Mouse (Mus musculus) bone marrow, adult 2 months (tissue): ENCODE data around the gene Rnf145. TPM values are rescaled to one million over a fixed set of nuclear protein-coding genes. Genes with fewer than 3 reads are reported as not detected.

Experiments
- H3K27ac ChIP-seq: fragments of 200-500 bp; 2 replicates; pipeline ENCODE4 v1.5.1; 2012; ENCODE audit warnings: low read depth, mild to moderate bottlenecking, control low read depth, inconsistent platforms, low read length; ENCODE audit not compliant: control insufficient read depth, poor library complexity, insufficient read depth
- H3K4me1 ChIP-seq: fragments of 200-500 bp; 2 replicates; pipeline ENCODE4 v1.6.1; 2011; ENCODE audit warnings: low read length; ENCODE audit not compliant: control insufficient read depth, insufficient read depth
- H3K4me3 ChIP-seq: fragments of 200-500 bp; replicated peaks from 2 replicates; pipeline ENCODE3; 2011; ENCODE audit warnings: mild to moderate bottlenecking, low read depth, low read length, control low read depth; ENCODE audit not compliant: control insufficient read depth
- CTCF ChIP-seq: fragments of 200-500 bp; IDR thresholded peaks from 2 replicates; pipeline ENCODE4 v1.5.1; 2011; ENCODE audit warnings: low read length, control low read depth; ENCODE audit not compliant: control insufficient read depth, insufficient read depth
- POLR2A ChIP-seq: fragments of 200-500 bp; IDR thresholded peaks from 2 replicates; pipeline ENCODE4 v1.6.1; 2011; ENCODE audit warnings: low read depth, mild to moderate bottlenecking, control low read depth, low read length, borderline replicate concordance; ENCODE audit not compliant: control insufficient read depth
- WGBS: fragments of 180-500 bp; shearing (Covaris S2); methylation state at CpG from one replicate; pipeline ENCODE4 v1.1.7; 2018; 5-methylcytosine and 5-hydroxymethylcytosine counted together
- polyA plus RNA-seq: library from polyadenylated mRNA; stranded (reverse); fragments of >200 nt; gene quantifications from 2 replicates; pipeline ENCODE4 v1.2.4, GENCODE M21; 2011; ENCODE audit warnings: low replicate concordance; ENCODE audit not compliant: missing spikeins, insufficient read depth, insufficient read length

The Rnf145 gene
- polyA plus RNA-seq, 1 experiment, result 35.4 TPM

DNA sequence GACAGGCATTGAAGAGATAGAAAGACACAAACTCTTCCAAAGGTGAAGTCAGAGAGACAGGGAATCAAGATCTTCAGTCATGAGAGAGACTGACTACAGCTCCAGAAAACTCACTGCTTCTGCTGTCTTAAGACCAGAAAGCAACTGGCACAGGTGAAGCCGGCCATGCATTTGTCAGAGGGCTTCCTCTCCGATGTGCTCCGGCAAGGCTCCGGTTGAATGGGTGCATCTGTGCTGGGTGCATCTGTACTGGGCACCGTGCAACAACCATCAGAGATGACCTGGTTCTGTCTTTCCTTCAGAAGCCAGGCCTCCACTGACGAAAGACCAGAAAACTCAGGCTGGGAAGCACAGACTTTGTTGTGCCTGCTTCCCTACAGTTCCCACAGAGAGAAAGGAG, 38.5 kb upstream of the Rnf145 start:
- Histone ChIP-seq H3K4me3 (no peak overlapping the region), H3K4me1 (peaks cover under 1% of the 10 kb centered on the region; the same call in 1 of the 2 replicates), H3K27ac (peak overlapping the region; percentile 67)
- TF ChIP-seq POLR2A, result no peak
- TF ChIP-seq CTCF, result no peak
- 80% methylated on average over 6 of the region's 6 CpGs for WGBS

DNA sequence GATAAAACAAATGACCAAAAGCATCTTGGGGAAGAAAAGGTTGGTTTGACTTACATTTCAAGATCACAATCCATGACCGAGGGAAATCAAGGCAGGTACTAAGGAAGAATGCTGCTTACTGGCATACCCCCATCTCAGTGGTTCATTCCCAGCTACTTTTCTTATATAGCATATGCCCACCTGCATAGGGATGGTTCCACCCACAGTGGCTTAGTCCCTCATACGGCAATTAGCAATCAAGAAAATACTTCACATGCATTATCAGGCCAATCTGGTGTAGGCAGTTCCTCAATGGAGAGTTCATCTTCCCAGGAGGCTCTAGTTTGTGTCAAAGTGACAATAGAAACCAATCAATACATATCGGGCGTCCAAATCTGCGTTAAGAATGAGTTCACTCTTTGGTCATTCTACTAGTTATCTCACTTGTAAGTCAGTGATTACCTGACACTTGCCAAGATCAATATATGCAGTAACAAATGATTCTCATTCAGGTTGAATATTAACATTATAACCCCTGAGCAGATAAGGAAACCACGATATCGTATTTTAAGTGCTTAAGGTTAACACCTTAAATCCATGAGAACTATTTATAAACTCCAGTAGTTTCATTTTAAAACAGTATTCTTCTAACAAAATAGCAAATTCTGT, 33.6 kb upstream of the Rnf145 start:
- H3K4me3 ChIP-seq, result no peak overlapping the region
- H3K4me1 ChIP-seq, result no peaks in the 10 kb centered on the region; the same call in 1 of the 2 replicates
- no peak overlapping the region for H3K27ac ChIP-seq
- TF ChIP-seq POLR2A (no peak), CTCF (no peak)
- WGBS, result 86% methylated on average over 7 of the region's 7 CpGs

DNA sequence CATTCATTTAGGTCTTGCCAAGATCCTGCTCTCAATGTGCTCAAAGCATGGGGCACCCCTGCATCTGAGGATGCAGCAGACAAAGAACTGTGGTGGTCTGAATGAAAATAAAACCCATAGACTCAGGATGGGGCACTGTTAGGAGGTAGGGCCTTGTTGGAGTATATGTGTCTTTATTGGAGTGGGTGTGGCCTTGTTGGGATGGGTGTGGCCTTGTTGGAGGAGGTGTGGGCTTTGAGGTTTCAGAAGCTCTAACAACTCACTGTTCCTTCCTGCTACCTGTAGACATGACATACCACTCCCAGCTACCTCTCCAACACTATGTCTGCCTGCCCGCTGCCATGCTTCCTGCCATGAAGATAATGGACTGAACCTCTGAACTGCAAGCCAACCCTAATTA, 29.6 kb upstream of the Rnf145 start:
- peaks cover 2% of the 10 kb centered on the region; the same call in 1 of the 2 replicates for H3K4me1 ChIP-seq
- no peak overlapping the region for H3K27ac ChIP-seq
- 97% methylated on average over 1 of the region's 1 CpGs for WGBS
- no peak overlapping the region for H3K4me3 ChIP-seq
- TF ChIP-seq CTCF, result no peak
- no peak for TF ChIP-seq POLR2A

DNA sequence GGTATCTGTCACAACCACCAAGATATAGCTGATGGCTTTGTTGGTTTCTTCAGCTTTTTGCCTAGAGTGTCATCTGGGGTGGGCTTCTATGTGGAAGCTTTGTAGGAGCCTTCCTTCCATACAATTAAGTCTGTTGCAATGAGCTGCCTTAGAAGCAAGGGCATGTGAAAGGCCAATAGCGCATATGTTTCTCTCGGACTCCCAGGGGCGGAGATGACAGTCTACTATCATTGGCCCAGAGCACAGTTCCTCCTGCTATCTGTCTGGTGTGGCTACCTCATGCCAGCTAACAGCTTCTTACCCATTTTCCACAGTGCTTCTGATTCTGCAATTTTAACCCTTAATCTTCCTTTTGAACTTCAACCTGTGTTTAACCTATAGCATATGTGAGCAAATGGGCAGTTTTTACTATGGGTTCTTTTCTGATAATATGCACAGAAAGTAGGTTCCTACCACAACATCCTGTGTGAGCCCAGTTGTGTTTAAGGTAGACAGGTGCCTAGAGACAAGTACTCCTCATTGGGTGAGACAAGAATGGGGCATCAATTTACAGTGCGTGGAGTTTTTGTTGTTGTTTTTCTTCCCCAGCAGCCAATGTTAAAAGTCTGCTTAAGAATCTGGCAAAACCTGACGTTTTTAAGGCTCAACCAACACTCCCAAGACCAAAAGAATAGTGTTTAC, 24.0 kb upstream of the Rnf145 start:
- Histone ChIP-seq H3K27ac (no peak overlapping the region), H3K4me3 (no peak overlapping the region), H3K4me1 (peaks cover 11% of the 10 kb centered on the region; the same call in 1 of the 2 replicates)
- whole genome bisulfite sequencing, result 65% methylated on average over 5 of the region's 5 CpGs
- TF ChIP-seq CTCF, result no peak
- TF ChIP-seq POLR2A, result no peak

DNA sequence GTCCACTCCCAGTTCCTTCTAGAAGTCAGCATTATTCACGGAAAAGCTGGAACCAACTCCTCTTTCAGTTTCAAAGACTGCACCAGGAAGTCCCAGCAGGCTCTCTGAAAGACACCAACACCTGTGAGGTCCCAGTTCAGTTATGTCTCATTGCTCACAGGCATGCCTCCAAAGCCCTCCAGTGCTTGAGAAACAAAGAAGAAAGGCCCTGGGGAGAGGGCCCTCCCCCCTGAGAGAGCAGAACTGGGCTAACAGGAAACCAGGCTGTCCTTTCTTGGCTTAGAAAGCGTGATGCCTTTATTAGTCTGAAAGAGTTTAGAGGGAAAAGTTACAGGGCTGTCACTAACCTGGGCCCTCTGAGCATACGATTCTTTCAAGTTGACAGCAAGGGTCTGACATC, 22.5 kb upstream of the Rnf145 start:
- Histone ChIP-seq H3K4me1 (peaks cover 11% of the 10 kb centered on the region; the same call in 1 of the 2 replicates), H3K4me3 (no peak overlapping the region), H3K27ac (peak overlapping the region; percentile 45)
- WGBS, result 26% methylated on average over 3 of the region's 3 CpGs
- TF ChIP-seq CTCF (no peak), POLR2A (no peak)

DNA sequence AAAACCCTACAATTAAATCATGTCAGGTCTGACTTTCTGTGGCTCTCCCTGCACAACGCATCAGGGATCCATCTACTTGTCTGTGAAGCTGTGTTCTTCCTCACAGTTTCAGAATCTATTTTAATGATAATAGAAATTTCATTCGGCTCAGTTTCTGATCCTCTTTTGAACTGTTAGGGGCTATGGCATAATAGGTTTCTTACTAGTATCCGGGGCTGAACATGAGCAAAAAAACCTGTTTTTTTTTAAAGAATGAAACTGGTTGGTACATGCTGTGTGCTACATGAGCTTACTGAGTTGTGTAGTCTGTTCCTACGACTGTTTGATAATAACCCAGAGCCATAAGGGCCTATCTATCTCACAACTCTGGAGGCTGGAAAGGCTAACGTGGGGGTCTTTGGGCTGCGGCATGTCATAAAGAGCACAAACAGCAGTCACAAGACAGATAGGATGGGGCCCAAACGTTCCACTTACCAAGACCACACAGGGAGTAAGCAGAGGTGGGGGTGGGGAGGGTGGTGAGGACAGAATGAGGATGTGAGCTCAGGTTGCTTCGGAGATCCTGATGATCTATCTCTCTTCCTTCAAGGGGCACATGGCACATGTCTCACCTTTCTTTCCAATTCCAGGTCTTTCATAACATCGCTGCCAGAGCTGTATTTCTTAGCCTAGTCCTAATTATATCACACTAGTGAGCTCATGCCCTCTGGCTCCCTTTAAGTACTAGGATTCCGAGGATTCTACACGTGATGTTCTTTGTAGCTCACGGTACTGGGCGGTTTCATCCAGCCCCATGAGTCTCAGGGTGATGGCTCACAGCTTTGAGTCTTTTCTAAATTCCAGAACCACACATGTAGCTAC, 20.1 kb upstream of the Rnf145 start:
- WGBS, result 77% methylated on average over 13 of the region's 13 CpGs
- peak overlapping the region; percentile 79 for H3K27ac ChIP-seq
- no peak overlapping the region for H3K4me3 ChIP-seq
- TF ChIP-seq CTCF, result no peak
- no peak for TF ChIP-seq POLR2A
- H3K4me1 ChIP-seq, result peaks cover 11% of the 10 kb centered on the region; the same call in 1 of the 2 replicates

DNA sequence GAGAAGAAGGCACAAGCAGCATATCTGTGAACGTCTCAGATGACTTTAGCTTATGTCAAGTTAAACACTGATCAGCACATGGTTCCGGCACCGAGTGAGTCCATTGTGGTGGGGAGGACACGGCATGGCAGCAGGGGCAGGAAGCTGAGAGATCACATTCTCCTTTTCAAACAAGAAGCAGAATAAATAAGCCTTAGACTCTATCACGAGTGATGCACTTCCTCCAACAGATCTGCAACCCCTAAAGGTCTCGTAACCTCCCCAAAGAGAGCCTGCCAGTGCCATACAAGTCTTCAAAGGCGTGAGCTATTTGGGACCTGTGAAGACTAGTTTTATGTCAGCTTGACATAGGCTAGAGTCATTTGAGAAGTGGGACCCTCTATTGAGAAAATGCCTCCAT, 17.8 kb upstream of the Rnf145 start:
- Histone ChIP-seq H3K4me3 (no peak overlapping the region), H3K27ac (no peak overlapping the region), H3K4me1 (peaks cover 9% of the 10 kb centered on the region; the same call in 1 of the 2 replicates)
- 76% methylated on average over 7 of the region's 7 CpGs for WGBS
- TF ChIP-seq POLR2A (no peak), CTCF (no peak)

DNA sequence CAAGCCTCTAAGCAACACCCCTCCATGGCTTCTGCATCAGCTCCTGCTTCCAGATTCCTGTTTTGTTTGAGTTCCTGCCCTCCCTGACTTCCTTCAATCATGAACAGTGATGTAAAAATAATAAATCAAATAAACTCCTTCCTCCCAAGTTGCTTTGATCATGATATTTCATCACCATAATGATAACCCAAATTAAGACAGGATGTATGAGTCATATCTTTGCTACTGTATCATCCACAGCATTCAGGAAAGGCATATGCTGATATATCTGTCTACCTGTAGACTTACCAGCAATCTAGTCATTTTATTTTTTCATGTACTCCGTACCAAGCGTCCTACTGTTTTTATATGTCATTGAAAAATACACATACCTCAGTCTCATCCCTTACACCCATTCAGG, 17.3 kb upstream of the Rnf145 start:
- TF ChIP-seq POLR2A, result no peak
- TF ChIP-seq CTCF, result no peak
- no peak overlapping the region for H3K4me3 ChIP-seq
- H3K4me1 ChIP-seq, result peaks cover 9% of the 10 kb centered on the region; the same call in 1 of the 2 replicates
- no peak overlapping the region for H3K27ac ChIP-seq
- WGBS, result 94% methylated on average over 2 of the region's 2 CpGs

DNA sequence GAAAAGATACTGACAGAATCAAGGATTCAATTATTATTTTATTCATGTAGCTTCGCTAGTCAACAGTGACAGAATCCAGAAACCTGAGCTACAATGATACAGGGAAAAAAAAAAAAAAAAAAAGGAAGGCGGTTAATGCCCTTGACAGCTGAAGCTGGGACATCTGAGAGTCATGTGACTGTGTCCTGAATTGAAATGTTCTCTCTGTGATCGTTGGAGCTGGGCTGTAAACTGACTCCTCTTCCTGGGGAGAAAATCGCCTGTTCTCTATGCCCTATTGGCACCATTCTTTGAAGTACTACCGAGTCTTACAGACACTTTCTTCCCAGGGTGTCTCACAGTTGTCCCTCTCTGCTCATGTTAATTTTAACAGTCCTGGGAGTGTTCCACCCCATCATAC, 15.8 kb upstream of the Rnf145 start:
- Histone ChIP-seq H3K27ac (no peak overlapping the region), H3K4me1 (peaks cover 6% of the 10 kb centered on the region; the same call in 1 of the 2 replicates), H3K4me3 (no peak overlapping the region)
- 70% methylated on average over 5 of the region's 5 CpGs for whole genome bisulfite sequencing
- TF ChIP-seq CTCF (no peak), POLR2A (no peak)
